Mouse (Mus musculus): Measurements from ENCODE around the gene Gm14085. TPM values are rescaled to one million over a fixed set of nuclear protein-coding genes. Genes with fewer than 3 reads are reported as not detected.
"Not testable (repeated sequence)": the region's sequence is repeated elsewhere in the genome, so short reads cannot be mapped to it uniquely, and the experiment has no call there.

Gm14085 gene
- polyA plus RNA-seq, 1 experiment, result 3.1 TPM

DNA sequence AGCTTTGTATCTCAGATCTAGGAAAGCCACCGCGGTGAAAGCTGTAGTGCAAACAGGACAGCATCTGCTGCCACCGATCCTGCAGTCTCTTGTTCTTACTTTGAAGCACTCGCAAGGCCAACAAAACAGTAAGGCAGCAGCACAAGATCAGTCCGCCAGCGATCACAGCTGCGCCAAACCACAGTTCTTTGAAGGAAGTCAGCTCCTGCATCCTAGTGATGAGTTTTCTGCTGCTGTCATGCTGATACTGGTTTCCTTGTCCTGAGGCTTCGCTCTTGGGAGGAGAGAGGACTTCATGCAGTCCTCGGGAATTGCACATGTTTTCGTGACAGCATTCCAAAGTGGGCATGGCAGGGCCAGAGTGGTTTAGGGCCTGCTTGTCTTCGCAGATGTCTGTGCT is 17.8 kb upstream of the Gm14085 start:
- peak in 1 of 2 experiments; percentile 10 for DNase-seq (ENCODE audit: low read depth in 1 of 2, low spot score in 2 of 2)
- Histone ChIP-seq H3K27ac (ENCODE audit: insufficient read depth, low read length) (0 out of 2 replicates have a peak overlapping the region, but pooled peaks have one; percentile 12), H3K4me3 (ENCODE audit: extremely low read depth, insufficient read depth, insufficient read length) (peak overlapping the region; percentile 69; the same call in 1 of the 2 replicates), H3K36me3 (ENCODE audit: control insufficient read depth, insufficient read depth, low read length) (no peaks in the 10 kb centered on the region), H3K4me1 (ENCODE audit: control insufficient read depth, insufficient read depth, insufficient read length) (peaks cover 2% of the 10 kb centered on the region; the same call in 1 of the 2 replicates), H3K27me3 (ENCODE audit: control insufficient read depth, insufficient read depth, low read length) (no peaks in the 10 kb centered on the region)
- no peak for TF ChIP-seq CTCF (IDR thresholded peaks at IDR 0.05; ENCODE audit: extremely low read depth, insufficient read depth, insufficient read length, insufficient replicate concordance)
- TF ChIP-seq POLR2A (IDR thresholded peaks at IDR 0.05; ENCODE audit: low read depth, low read length), result no peak
- WGBS, result 41% methylated on average over 11 of the region's 11 CpGs

DNA sequence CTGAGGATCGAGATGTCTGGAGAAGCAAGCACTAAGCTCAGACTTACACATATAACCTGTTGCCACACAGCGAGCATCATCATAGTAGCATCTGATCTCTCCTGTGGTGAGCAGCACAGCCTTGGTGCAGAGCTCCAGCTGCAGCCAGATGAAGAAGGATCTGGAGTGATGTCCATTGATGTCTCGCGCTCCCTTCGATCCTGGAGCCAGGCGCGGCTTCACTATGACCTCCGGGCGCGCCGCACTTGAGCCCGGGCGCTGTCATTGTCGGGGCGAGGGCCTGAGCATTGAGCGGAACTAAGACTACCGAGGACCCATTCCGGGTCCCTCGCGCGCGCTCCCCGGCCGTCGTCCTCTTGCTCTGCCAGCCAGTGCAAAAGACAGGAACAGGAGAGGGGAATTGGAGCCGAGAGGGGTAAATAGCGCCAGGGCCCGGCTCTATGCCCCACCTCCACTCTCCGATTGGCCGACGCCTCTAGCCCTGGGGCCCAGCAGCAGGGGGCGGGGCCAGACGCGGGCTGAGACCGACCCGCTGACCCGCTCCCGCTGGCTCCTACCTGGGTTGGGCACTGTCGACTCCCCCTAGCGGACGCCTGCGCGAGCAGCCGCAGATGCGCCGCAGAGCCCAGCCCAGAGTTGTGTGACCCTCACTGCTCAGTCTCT is 17.3 kb upstream of the Gm14085 start:
- H3K27ac ChIP-seq (ENCODE audit: insufficient read depth, low read length), result peak overlapping the region; percentile 12

DNA sequence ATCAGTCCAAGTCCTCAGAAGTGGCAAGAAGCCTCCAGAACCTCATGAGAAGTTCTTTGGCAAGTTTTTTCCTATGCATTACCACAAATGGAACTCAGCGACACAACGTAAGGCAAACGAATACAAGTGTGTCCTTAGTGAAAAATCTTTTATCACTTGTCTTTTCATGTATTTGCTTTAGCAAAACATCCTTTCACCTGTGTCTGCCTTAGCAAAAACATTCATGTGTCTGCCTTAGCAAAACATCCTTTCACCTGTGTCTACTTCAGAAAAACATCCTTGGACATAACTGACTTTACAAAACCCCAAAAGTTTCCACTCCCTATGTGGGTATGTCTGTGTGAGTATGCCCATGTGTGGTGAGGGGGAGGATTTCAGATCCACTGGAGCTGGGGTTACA is 15.5 kb upstream of the Gm14085 start:
- peak in 1 of 2 experiments; percentile 60 for DNase-seq (ENCODE audit: low read depth in 1 of 2, low spot score in 2 of 2)
- WGBS, result 77% methylated on average over 3 of the region's 3 CpGs
- Histone ChIP-seq H3K4me1 (ENCODE audit: control insufficient read depth, insufficient read depth, insufficient read length) (peaks cover 2% of the 10 kb centered on the region; the same call in 1 of the 2 replicates), H3K27ac (ENCODE audit: insufficient read depth, low read length) (no peak overlapping the region), H3K4me3 (ENCODE audit: extremely low read depth, insufficient read depth, insufficient read length) (no peak overlapping the region), H3K36me3 (ENCODE audit: control insufficient read depth, insufficient read depth, low read length) (no peaks in the 10 kb centered on the region), H3K27me3 (ENCODE audit: control insufficient read depth, insufficient read depth, low read length) (no peaks in the 10 kb centered on the region)
- no peak for TF ChIP-seq CTCF (IDR thresholded peaks at IDR 0.05; ENCODE audit: extremely low read depth, insufficient read depth, insufficient read length, insufficient replicate concordance)
- no peak for TF ChIP-seq POLR2A (IDR thresholded peaks at IDR 0.05; ENCODE audit: low read depth, low read length)

More for the DNA sequence above, 17.3 kb upstream of the Gm14085 start:
- peaks cover 2% of the 10 kb centered on the region; the same call in 1 of the 2 replicates for H3K4me1 ChIP-seq (ENCODE audit: control insufficient read depth, insufficient read depth, insufficient read length)
- no peaks in the 10 kb centered on the region for H3K36me3 ChIP-seq (ENCODE audit: control insufficient read depth, insufficient read depth, low read length)
- no peaks in the 10 kb centered on the region for H3K27me3 ChIP-seq (ENCODE audit: control insufficient read depth, insufficient read depth, low read length)
- peak overlapping the region; percentile 69 for H3K4me3 ChIP-seq (ENCODE audit: extremely low read depth, insufficient read depth, insufficient read length)
- peak; percentile 78 to 94 for DNase-seq (ENCODE audit: low read depth in 1 of 2, low spot score in 2 of 2)
- peak; percentile 87 for TF ChIP-seq CTCF (IDR thresholded peaks at IDR 0.05; ENCODE audit: extremely low read depth, insufficient read depth, insufficient read length, insufficient replicate concordance)
- peak; percentile 21; the same call in 1 of the 2 replicates for TF ChIP-seq POLR2A (IDR thresholded peaks at IDR 0.05; ENCODE audit: low read depth, low read length)
- WGBS, result 2% methylated on average over 46 of the region's 46 CpGs

DNA sequence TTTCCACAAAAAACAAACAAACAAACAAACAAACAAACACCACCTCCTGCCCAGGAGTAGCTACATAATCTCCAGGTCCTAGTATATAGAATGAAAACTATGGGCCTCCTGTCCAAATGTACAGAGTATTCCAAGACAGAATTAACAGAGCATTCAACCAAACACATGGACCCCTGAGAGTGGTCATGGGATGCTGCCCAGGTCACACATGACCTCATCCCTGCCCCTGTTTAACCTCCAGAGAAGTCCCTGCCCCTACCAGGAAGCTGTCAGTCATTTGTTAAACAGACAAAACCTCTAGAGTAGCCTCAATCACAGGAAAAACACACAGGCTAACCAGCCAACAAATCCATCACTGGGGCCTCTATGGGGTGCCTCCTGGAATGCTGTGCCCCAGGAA is 8.2 kb upstream of the Gm14085 start:
- TF ChIP-seq POLR2A (IDR thresholded peaks at IDR 0.05; ENCODE audit: low read depth, low read length), result no peak
- no peak for TF ChIP-seq CTCF (IDR thresholded peaks at IDR 0.05; ENCODE audit: extremely low read depth, insufficient read depth, insufficient read length, insufficient replicate concordance)
- Histone ChIP-seq H3K36me3 (ENCODE audit: control insufficient read depth, insufficient read depth, low read length) (no peaks in the 10 kb centered on the region), H3K4me3 (ENCODE audit: extremely low read depth, insufficient read depth, insufficient read length) (no peak overlapping the region), H3K27me3 (ENCODE audit: control insufficient read depth, insufficient read depth, low read length) (no peaks in the 10 kb centered on the region), H3K4me1 (ENCODE audit: control insufficient read depth, insufficient read depth, insufficient read length) (no peaks in the 10 kb centered on the region), H3K27ac (ENCODE audit: insufficient read depth, low read length) (no peak overlapping the region)
- DNase-seq (ENCODE audit: low read depth in 1 of 2, low spot score in 2 of 2), result no peak

DNA sequence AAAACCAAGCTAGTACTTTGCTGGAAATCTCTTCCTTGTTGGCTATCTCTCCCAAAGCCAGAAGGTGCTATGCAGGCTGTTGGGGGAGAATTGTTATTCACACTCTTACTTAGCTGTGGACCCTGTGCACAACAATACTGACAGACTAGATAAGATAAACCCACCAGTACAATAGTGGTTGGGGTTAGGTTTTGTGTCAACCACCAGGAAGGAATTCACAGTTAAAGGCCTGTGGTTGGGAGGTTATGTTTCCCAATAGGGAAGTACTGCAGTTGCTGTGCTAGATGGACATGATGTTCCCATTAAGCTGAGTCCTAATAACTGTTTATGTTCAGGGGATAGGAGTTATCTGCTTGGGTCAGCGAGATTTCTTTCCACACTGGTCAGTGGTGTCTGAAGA is 954 bp upstream of the Gm14085 start:
- not testable (repeated sequence) for H3K4me3 ChIP-seq (ENCODE audit: extremely low read depth, insufficient read depth, insufficient read length); H3K27ac ChIP-seq (ENCODE audit: insufficient read depth, low read length); H3K27me3 ChIP-seq (ENCODE audit: control insufficient read depth, insufficient read depth, low read length); H3K4me1 ChIP-seq (ENCODE audit: control insufficient read depth, insufficient read depth, insufficient read length); H3K36me3 ChIP-seq (ENCODE audit: control insufficient read depth, insufficient read depth, low read length); DNase-seq (ENCODE audit: low read depth in 1 of 2, low spot score in 2 of 2)
- 74% methylated on average over 1 of the region's 1 CpGs for WGBS

DNA sequence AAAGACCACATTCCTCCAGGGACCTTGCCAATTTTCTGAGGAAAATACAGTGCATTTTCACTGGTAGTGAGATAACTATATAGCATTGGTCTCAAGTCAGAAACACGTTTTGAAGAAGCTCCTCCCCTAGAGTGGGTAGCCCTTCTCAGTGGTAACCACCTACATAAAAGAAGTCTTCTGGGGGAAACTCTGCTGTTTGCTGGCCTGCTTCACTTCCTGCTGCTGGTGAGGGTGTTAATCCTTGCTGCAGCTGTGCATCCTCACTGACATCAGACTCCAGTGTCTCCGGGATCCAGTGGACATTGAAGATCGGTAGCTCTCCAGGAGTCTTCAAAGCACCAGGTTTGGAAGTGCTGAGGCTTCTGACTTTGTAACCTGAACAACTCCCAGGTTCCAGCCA is 913 bp downstream of the Gm14085 start:
- H3K27ac ChIP-seq (ENCODE audit: insufficient read depth, low read length); H3K36me3 ChIP-seq (ENCODE audit: control insufficient read depth, insufficient read depth, low read length); H3K4me1 ChIP-seq (ENCODE audit: control insufficient read depth, insufficient read depth, insufficient read length); H3K4me3 ChIP-seq (ENCODE audit: extremely low read depth, insufficient read depth, insufficient read length); H3K27me3 ChIP-seq (ENCODE audit: control insufficient read depth, insufficient read depth, low read length); DNase-seq (ENCODE audit: low read depth in 1 of 2, low spot score in 2 of 2): not testable (repeated sequence)
- WGBS, result 35% methylated on average over 3 of the region's 3 CpGs

DNA sequence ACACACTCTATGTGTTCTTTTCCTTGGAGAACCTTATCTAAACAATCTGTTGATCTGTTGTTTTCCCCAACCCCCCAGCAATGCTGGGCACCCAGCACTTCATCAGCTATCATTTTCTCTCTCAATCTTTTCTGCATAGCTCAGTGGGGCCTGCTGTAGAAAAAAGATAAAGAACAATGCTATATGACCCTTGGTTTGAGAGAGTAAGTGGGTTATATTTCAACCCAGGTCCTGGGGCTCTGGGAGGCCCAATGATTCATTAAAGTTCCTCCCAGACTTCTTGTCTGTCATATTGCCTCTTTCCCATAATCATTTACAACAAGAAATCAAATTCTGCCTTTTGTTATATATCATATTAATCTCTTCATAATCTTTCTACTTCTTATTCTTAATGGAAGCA is 1.4 kb downstream of the Gm14085 start:
- DNase-seq (ENCODE audit: low read depth in 1 of 2, low spot score in 2 of 2); H3K27ac ChIP-seq (ENCODE audit: insufficient read depth, low read length); H3K27me3 ChIP-seq (ENCODE audit: control insufficient read depth, insufficient read depth, low read length); H3K4me3 ChIP-seq (ENCODE audit: extremely low read depth, insufficient read depth, insufficient read length); H3K36me3 ChIP-seq (ENCODE audit: control insufficient read depth, insufficient read depth, low read length); H3K4me1 ChIP-seq (ENCODE audit: control insufficient read depth, insufficient read depth, insufficient read length): not testable (repeated sequence)
